Mouse (Mus musculus) retina, embryonic 14.5 days (tissue): ENCODE measurements at regions not wholly inside any gene's neighbourhood (a gene's known extent, or its start where the extent isn't known, plus 50 kb on each side); places are given as distances from the start of the nearest gene placed in this dataset.
"Not testable (repeated sequence)": the region's sequence is repeated elsewhere in the genome, so short reads cannot be mapped to it uniquely, and the experiment has no call there.

Source experiments
- DNase-seq: peaks from one replicate; pipeline ENCODE4 v3.0.0-alpha.2; 2015; ENCODE audit warnings: low spot score

GRCm38 (mm10) chr16:93342701-93343100 lies 261.2 kb downstream of the Setd4 start:
- DNase-seq, result no peak

GRCm38 (mm10) chr16:93341791-93342190 lies 262.1 kb downstream of the Setd4 start:
- no peak for DNase-seq

- DNase-seq, result no peak
These were observed 265.1 kb downstream of the Setd4 start for GRCm38 (mm10) chr16:93338806-93339205.

- DNase-seq, result no peak
These were observed 268.3 kb downstream of the Setd4 start for GRCm38 (mm10) chr16:93335322-93336111.

GRCm38 (mm10) chr16:93333654-93334053 lies 270.2 kb downstream of the Setd4 start:
- no peak for DNase-seq

GRCm38 (mm10) chr16:93328680-93329395 lies 275.0 kb downstream of the Setd4 start:
- DNase-seq, result peak; percentile 62

- no peak for DNase-seq
These were observed 279.0 kb downstream of the Setd4 start for GRCm38 (mm10) chr16:93324911-93325310.

- no peak for DNase-seq
These were observed 280.7 kb downstream of the Setd4 start for GRCm38 (mm10) chr16:93323172-93323571.

GRCm38 (mm10) chr16:93319581-93319980 lies 284.3 kb downstream of the Setd4 start:
- no peak for DNase-seq

GRCm38 (mm10) chr16:93311644-93312043 lies 292.2 kb downstream of the Setd4 start:
- DNase-seq, result no peak

GRCm38 (mm10) chr16:93308666-93309360 lies 295.1 kb downstream of the Setd4 start:
- DNase-seq, result no peak

GRCm38 (mm10) chr16:93306951-93307350 lies 296.9 kb downstream of the Setd4 start:
- no peak for DNase-seq

- DNase-seq, result not testable (repeated sequence)
These were observed 297.7 kb downstream of the Setd4 start for GRCm38 (mm10) chr16:93306140-93306539.

GRCm38 (mm10) chr16:93294430-93294829 lies 309.4 kb downstream of the Setd4 start:
- no peak for DNase-seq

GRCm38 (mm10) chr16:93292965-93293653 lies 310.8 kb downstream of the Setd4 start:
- DNase-seq, result peak; percentile 93

- DNase-seq, result no peak
These were observed 311.6 kb downstream of the Setd4 start for GRCm38 (mm10) chr16:93292181-93292834.

- DNase-seq, result no peak
These were observed 315.8 kb downstream of the Setd4 start for GRCm38 (mm10) chr16:93288036-93288435.

- DNase-seq, result no peak
These were observed 316.3 kb downstream of the Setd4 start for GRCm38 (mm10) chr16:93287520-93287919.

GRCm38 (mm10) chr16:93286816-93287215 lies 317.0 kb downstream of the Setd4 start:
- no peak for DNase-seq

GRCm38 (mm10) chr16:93285191-93285590 lies 318.7 kb downstream of the Setd4 start:
- DNase-seq, result no peak

- DNase-seq, result no peak
These were observed 322.1 kb downstream of the Setd4 start for GRCm38 (mm10) chr16:93281715-93282114.

GRCm38 (mm10) chr16:93272636-93273035 lies 331.2 kb downstream of the Setd4 start:
- DNase-seq, result no peak
